Mouse (Mus musculus) layer of hippocampus, adult 11-12 months (tissue): ENCODE results near the gene Pagr1b.

Experiments
- DNase-seq: peaks from one replicate; pipeline ENCODE4 v3.0.0; 2022; ENCODE audit warnings: low spot score

The Pagr1b gene

DNA sequence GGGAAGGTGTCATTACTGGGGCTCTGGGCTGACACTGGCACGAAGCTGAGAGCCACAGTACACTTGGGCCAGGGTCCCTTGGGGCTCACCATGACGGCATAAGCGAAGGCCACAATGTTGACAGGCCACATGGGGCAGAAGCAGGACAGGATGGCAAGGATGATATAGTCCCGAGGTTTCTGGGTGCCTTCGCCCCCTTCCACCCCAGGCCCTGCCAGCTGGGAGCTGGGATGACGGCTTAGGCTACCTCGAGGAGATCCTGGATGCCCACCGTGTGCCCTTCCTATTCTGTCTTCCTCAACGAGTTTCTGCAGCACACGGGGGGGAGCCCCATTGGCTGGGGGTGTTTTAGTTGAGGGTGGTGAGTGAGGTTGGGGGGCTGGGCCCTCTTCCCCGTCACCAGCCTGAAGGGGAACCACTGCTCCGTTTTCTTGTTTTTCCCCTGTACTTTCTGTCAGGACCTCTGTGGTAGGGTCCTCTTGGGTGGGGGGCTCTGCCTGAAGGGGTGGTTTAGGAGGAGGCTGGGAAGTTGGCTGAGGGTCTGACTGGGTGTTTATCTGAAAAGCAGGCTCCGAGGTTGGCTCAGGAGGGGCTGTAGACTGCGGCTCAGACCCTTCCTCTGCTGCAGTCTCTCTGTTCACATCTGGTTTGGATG, 3.1 kb upstream of the Pagr1b start:
- no peak for DNase-seq

DNA sequence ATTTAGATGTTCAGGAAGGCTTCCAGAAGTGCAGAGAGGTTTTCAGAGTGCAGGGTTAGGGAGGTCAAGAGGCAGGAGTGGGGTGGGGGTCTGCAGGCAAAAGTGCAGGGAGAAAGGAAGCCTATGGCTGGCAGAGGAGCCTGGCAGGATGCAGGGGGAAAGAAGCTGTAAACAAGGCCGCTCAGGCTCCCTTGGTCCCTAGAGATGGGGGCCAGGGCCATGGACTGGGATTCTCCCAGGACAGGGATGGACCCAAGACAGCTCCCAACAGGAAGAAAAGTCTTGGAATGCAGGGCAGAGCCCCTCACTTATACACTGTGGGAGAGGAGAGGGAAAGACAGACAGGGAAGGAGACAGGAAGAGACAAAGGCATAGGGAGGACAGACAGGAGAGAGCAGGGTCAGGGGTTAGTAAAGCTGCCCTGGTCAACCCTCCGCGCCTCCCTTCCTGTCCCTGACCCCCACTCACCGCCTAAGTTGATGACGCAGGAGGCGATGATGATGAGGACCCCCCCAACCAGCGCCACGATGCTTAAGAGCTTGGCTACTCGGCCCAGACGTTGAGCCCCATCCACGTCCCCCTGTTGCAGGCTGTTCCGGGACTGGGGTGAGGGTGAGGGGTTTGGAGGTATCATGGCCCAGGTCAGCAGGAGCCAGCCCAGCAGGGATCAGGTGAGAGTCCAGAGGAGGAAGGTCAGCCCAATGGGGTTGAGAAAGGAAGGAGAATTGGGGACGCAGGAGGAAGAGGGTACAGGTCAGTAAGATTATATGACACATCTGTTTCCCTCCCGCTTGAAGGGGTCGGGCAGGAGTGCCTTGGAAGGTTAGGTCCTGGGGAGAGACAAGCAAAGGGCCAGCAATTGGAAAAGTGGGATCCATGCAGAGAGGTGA, 2.4 kb upstream of the Pagr1b start:
- no peak for DNase-seq

DNA sequence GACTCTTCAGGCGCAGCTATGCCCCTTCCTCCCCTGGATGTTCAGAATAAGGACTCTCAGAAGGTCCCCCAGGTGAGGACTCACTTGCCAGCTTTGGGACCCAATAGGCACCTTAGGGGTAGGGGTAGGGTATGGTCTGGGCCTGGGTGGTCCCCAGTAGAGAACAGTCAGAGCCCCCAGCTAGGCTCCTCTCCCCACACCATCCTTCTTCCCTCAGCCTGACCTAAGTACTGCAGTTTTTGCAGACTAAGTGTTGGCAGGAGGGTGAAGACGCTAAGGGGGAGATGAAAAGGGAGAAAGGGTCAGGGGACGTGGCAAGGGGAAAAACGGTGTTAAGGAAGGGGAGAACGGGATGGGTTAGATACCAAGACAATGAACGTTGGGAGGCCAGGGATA, 1.7 kb upstream of the Pagr1b start:
- DNase-seq: no peak

DNA sequence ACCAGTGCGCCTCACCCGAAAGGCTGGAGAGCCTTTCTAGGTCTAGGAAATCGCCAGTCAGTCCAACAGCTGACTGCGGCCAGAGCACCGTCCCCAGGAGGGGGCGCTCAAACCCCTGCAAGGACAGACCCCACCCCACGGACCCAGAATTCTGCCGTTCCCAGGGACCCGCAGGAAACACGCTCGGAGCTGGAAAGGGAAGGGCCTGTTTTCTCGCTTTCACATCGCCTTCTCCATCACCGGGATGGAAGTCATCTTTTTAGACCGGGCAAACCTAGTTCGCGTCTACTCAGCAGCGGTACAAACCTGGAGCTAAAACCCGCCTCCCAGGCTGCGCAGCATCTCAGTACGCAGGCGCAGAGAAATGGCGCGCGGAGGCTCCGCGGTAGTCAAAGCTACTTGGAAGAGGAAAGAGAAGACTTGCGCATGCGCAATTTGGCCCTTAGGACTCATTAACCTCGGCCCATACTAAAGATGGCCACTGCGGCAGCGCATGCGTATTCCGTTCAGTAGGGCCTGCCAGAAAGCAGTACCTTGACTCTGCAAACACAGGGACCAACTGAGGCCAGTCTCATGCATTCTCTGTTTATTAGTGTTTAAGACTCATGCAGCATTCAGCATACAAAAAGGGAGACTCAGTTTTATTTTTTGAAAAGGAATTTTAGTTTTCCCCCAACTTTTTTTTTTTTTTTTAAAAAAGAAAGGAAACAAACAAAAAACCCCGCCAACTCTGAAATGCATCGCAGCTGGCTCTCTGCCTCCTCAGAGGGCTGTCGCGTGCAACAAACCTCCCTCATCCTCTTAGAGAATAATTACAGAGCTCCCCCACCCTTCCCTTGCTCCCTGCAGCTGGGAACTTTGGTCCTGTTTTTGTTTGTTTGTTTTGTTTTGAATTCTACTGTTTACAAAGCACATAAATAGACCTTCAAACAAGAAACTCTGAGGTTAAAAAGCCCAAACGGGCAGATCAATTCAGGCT, 976 bp upstream of the Pagr1b start, which contains the start of gene Pagr1a:
Gene Pagr1a (minus strand): TSS at position 382 of the 979 bp plus-strand sequence.
- DNase-seq: peak; percentile 99

DNA sequence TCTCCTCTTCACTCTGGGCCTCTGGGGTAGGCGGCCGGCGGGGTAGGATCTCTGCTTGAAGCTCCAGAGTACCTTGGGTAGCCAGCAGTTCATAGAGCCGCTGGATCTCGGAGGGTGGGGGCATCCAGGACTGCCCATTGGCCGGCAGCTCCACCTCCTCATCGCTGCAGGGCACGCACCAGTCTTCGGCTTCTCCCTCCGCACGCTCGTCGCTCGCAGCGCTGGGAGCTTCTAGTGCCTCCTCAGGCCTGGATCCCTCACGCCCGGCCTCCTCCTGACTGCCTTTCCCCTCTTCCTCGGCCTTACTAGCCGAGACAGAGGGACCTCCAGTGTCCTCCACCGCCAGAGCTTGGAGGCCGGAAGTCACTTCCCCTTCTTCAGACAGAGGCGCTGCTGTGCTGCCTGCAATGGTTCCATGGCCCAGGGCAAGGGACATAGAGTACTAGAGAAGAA, 228 bp upstream of the Pagr1b start:
- DNase-seq: no peak

DNA sequence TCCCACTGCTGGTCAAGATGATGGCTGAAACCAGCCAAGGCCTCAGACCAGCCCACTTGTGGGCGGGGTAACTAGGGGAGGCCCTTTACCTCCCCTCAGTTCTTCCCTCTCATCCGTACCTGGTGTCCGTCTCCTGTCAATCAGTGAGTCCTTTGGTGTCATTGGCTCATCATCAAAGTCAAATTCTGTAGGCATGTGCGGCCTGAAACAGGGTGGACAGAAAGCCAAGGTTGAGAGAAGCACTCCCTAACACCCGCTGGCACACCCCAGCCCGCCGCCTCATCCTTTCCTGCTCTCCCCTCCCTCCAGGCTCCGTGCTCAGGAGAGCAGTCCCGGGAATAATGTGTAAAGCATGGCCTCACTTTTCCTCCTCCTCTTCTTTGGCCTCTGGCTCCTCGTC, 203 bp downstream of the Pagr1b start:
- DNase-seq: peak; percentile 23

DNA sequence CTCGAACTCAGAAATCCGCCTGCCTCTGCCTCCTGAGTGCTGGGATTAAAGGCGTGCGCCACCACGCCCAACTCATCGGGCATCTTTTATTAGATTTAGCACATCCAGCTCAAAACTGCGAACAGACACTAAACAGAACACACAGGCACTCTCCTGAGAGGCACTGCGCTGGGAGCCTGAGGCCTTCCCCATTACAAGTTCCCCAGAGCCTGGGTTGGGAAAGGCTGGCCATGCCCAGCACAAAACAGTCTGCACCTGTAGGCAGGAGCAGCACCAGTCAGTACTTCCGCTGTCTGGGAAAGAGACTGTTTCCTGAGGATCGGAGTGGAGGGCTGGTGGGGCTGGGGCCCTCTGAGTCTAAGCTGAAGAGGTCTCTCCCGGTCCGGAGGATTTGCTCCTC, 1.3 kb downstream of the Pagr1b start:
- DNase-seq: no peak

DNA sequence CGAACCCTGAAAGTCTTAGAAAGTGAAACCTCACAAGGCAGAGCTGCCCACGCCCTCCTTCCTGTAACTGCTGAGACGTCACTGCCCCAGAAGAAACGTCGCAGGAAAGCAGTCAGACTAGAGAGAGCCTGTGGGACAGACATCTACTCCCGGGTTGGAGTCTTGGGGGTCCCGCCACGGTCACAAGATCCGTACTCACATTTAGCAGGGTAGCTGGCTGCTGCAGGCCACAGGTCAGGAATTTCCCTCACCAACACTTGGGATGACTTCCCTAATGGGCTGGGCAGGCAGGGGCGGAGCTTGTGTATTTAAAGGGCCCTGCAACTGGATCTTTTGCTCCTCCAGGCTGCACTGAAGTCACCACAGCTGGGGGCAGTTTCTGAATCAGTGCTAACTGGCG, 2.0 kb downstream of the Pagr1b start, which contains the start of gene Mvp:
Gene Mvp (minus strand): TSS at position 302 of the 400 bp plus-strand sequence.
- peak; percentile 56 for DNase-seq

DNA sequence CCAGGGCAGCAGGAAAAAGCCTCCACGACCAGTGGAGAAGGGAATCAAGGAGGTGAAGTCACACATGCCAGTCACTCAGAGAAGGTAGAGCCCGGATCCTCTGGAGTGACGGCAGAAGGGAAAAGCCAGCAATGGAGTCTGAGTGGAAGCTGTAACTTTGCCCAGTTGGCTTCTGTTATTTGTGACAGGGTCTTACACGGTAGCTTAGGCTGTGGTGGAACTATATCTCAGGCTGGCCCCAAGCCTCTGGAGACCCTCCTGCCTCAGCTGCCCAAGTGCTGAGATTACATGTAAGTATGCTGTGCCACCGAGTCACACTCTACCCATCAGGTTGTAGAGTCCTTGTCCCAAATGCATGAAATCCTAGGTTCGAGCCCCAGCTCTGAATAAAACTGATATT, 2.9 kb downstream of the Pagr1b start:
- DNase-seq: no peak

DNA sequence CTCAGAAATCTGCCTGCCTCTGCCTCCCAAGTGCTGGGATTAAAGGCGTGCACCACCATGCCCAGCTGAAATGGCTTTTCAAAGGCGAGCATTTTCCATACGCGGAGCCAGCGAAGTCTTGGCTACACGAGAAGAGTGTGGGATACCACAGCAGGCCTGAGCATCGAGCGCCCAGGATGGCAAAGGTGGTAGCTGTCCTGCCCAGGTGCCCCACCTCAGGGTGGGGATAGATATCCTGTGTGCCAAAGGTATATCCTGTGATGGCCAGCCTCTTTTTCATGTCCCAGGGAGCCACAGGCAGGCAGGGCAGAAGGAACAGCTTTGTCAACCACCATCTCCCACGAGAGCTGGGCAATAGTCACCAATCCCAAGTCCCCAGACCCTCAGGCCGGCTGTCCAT, 3.4 kb downstream of the Pagr1b start:
- DNase-seq: no peak

DNA sequence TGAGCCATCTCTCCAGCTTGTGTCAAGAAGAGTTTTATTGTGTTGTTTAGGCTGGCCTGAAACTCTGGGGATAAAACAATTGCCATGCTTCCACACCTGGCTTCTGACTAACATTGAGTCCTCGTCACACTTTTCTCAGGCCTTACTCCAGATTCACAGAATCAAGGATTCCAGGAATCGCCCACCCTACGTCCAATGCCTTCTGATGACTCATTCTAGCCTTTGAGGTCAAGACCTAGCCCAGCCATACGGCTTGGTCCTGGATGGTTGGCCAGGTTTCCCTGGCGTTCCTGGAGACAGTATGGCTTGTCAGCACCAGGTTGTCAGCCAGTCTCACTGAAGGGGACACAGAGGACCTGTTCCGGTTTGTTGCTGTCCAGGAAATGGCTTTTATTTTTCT, 3.9 kb downstream of the Pagr1b start:
- DNase-seq: no peak

DNA sequence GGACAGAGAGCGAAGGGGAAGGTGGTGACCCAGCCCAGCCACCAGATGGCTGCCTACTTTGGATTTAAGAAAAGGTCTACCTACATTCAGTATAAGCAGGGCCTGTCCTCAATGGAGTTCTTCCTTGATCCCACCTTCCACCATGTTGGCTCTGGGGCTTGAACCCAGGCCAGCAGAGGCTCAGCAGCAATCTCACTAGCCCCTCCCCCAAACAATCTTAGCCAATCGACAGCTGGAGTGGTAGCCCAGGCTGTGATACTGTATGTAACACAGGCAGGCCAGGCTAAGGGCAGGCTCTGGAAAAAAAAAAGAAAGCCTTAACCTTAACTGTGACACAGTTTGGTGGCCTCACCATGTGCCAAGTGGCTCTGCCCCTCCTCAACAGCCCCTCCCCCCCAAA, 4.6 kb downstream of the Pagr1b start:
- no peak for DNase-seq

DNA sequence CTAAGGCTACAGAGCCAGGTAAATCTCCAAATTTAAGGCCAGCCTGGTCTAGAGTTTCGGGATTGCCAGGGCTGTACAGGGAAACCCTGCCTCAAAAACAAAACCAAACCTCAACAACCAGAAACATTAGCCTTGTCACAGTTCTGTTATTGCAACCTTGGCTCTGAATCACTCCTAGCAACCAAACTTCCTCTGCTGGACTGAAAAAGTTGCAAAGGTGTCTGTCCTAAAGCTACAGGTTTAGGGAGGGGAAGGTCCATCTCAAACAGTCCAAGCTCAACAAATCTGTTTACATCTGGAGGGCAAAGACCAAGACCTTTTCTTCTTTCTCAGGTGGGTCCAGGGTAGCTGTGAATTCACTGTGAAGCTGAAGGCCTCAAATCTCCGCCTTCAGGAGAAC, 5.2 kb downstream of the Pagr1b start:
- DNase-seq: no peak

DNA sequence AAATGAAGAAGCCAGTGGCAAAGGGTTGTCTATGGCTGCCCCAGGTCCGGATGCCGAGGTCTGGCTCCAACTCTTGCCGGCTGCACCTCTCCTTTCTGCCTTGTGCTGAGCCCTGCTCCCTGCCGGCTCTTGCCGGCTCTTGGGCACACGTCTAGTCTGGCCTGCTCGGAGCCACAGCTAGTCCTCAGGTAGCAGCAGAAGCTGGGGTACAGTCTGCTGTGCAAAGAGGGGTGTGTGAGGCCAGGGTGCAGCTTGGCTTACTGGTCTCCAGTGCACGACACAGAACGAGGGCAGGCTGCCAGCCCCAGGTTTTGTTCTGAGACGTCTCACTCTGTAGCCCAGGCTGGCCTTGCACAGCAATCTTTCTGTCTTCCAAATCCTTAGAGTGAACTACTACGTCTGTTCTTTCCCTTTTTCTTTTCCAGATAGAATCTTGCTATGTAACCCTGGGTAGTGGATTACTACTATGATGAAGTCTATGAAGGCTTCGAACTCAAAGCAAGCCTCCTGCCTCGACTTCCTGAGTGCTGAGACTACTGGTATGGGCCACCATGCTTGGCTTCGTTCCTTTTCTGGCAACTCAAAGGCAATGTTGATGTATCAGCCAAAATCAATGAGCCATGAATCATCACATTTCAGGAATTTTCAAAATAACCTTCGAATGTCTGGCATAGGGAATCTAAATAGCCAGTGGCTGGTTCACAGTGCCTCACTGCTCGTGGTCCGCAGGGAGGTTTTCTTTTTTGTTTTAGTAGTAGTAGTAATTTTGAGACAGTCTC, 6.8 kb downstream of the Pagr1b start:
- DNase-seq: no peak

DNA sequence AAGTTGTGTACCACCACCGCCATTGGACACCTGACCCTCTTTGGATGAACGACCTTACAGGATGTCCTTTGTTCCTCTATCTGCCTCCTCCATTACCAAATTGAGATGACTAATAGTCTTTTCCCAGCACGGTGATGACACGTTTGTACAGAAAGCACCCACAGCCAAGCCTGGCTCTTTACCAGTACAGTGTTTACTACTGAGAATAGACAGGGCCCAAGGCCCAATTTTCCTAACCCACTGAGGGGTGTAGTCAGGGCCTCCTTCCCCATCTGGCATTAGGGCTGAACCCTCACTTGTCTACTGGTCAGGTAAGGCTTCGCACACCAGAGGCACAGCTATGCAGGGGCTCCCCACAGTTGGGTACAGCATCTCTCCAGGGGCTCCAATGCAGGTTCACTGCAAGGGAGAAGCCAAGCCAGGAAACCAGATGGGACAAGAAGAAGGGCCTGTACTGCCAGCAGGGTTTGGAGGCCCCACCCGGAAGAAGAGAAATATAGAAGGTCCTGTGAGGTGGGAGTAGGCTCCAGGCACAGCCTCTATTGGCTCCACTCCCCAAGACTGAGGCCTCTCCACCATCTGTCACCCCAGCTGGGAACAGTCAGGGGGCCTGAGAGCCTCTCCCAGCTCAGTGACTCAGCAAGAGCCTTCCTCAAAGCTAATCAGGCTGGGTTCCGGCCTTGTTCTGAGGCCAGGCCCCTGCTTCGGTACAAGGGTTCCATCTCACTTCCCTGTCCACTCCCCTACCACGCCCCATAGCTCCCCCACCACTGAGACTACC, 7.9 kb downstream of the Pagr1b start:
- peak; percentile 89 for DNase-seq

DNA sequence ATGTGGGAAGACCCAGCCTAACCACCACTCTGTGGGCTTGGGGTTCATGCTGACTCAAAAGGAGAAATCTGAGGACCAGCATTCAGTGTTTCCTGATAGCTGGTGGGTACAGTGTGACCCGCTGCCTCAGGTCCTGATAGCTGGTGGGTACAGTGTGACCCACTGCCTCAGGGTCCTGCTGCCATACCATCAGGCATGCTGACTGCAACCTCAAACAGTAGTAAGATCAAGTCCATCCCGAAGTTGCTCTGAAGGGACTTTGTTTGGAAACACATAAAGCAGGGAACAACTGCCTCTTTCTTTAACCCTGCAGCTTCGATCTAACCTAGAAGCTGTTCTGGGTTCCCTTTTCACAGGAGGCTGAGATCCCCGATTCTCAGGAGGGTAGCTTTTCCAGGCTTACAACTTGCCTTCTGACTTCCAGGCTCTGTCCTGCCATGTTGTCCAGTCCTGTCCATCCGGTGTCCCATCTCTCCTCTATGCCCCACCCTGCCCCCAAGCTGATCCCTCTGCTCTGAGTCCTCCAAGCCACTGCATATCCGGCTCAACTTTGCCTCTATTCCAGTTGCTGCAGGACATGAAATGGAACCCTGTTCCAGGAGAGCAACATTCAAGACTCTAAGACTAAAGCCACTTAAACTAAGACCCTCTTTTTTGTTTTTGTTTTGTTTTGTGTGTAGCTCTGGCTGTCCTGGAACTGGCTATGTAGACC, 8.8 kb downstream of the Pagr1b start:
- DNase-seq: no peak

DNA sequence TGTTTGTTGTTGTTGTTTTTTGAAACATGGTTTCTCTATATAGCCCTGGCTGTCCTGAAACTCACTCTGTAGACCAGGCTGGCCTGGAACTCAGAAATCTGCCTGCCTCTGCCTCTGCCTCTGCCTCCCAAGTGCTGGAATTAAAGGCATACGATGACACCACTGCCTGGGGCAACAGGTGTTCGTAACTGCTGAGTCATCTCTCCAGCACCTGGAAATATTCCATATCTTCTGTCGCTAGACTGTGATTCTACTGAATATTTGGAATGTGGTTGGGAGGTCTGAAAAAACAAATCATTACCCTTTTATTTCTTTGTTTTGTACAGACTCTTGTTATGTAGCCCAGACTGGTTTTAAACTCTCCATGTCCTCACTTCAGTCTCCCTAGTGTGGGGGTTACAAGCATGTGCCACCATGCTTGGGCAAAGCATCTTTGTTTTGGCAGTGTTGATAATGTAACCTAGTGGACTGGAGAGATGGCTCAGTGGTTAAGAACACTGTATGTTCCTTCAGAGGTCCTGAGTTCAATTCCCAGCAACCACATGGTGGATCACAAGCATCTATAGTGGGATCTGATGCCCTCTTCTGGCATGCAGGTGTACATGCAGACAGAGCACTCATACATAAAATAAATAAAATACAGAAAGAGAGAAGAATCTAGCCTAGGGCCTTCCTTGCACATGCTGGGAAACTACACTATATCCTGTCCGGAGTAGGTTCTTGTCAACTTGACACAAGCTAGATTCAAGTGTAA, 12.0 kb downstream of the Pagr1b start:
- DNase-seq: no peak

DNA sequence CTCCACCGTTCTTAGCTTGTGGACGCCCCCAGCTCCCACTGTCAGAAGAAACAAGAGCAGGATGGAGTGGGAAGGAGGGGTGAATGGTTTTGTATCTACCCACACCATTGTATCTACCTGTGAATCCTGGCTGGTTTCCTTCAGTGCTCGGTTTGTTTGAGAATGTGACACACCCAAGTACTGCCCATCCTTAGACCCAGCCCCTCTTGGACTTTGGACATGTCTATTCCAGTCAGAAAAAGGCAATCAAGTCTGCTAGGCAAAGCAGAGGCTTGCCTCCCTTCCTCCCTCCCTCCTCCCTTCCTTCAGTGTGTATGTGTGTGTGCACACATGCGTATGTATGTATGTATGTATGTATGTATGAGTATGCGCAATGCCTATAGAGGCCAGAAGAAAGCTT, 12.7 kb downstream of the Pagr1b start:
- no peak for DNase-seq

DNA sequence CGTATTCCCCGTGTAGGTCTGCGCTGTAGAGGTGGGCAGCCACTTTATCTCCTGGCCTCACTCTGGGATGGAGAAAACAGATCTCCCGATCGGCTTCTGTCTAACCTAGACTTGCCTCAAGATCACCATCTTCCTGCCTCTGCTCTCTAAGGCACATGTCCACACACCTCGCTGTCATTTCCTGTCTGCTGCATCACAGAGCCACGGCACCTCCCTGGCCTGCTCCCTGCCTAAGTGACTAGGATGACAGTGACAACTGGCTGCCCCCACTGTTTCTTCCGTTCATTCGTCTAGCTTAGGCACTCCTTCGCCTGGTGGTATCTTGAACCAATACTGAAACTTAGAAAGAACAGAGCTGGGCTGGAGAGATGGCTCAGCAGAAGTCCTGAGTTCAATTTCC, 16.7 kb downstream of the Pagr1b start:
- no peak for DNase-seq
